Mouse (Mus musculus): Measurements from ENCODE around the gene Otud5.

DNA sequence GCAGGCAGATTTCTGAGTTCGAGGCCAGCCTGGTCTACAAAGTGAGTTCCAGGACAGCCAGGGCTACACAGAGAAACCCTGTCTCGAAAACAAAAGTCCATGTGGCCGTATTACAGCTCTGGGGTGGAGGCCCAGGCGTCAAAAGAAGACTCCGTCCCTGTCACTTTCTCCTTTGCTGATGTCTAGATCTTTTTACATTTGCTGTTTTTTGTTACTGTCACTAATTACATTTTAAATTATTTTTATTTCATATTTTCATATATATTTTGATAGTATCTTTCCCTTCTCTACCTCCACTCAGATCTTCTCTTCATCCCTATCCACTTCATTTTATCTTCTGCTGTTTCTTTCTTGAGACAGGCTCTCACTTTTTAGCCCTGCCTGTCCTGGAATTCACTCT lies 66.6 kb downstream of the Otud5 start, which contains the start of gene Gm10491:
- TF ChIP-seq CTCF (IDR thresholded peaks at IDR 0.05) (no peak), POLR2A (IDR thresholded peaks at IDR 0.05; ENCODE audit: insufficient read depth, low read depth, low read length) (no peak), EP300 (IDR thresholded peaks at IDR 0.05; ENCODE audit: insufficient read depth, low read depth, low read length) (no peak)
